Mouse (Mus musculus): ENCODE measurements at regions not wholly inside any gene's neighbourhood (a gene's known extent, or its start where the extent isn't known, plus 50 kb on each side); places are given as distances from the start of the nearest gene placed in this dataset.

DNA sequence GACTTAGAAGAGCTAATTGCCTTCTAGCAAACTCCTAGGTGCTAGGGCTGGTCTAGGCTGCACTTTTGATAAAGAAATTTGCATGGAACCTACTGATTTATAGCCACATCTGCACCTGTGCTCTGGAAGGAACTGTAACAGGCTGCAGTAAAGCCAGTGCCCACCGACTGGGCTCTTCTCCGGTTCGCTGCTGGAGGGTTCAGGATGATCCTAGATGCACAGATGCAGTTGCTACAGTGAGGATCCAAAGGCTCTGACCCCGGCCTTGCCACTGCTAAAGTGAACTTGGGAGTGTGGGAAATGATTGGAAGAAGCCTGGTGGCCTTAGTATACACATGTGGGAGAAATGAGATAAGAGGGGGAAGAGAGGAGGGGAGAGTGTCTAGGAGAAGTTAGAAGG, 75.5 kb downstream of the Gas1 start:
- no peak for TF ChIP-seq POLR2A (IDR thresholded peaks at IDR 0.05; ENCODE audit: borderline replicate concordance, extremely low read depth, low read depth, low read length)
- no peak for TF ChIP-seq CTCF (IDR thresholded peaks at IDR 0.05; ENCODE audit: insufficient read depth, low read length)
